Mouse (Mus musculus): ENCODE data around the gene Rilpl1.

DNA sequence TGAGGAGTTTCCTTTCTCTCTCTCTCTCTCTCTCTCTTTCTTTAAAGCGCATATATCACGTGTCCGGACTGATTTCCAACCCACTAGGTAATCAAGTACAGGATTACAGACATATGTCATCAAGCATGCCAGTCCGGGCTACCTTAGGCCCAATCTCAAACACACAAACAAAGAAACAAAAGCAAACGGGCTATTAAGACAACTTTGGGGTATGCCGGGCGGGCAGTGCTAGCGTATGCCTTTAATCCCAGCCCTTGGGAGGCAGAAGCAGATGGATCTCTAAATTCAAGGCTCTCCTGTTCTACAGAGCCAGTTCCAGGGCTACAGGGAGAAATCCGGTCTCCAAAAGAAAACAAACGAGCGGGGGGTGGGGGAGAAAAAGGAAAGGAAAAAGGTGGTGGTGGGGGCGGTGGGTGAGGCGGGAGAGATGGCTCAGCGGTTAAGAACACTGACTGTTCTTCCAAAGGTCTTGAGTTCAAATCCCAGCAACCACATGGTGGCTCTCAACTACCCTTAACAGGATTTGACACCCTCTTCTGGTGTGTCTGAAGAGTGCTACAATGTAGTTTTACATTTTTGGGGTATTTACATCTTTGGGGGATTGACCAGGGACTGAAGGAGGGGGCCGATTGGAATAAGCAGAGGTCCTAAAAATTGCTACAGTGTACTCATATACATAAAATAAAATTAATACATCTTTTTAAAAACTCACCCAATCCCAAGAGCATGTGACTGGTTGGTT, 47.4 kb downstream of the Rilpl1 start:
- no peak for TF ChIP-seq CTCF (IDR thresholded peaks at IDR 0.05; ENCODE audit: extremely low read depth, insufficient read depth, insufficient read length, insufficient replicate concordance)
- TF ChIP-seq POLR2A (IDR thresholded peaks at IDR 0.05; ENCODE audit: low read depth, low read length) = no peak

Measured in spleen, adult 2 months (tissue).